Mouse (Mus musculus): ENCODE data around the gene Chil3. TPM values are rescaled to one million over a fixed set of nuclear protein-coding genes. Genes with fewer than 3 reads are reported as not detected.
A peak's percentile ranks its signal among the peaks of the same experiment; 100 is the strongest.
"Not testable (repeated sequence)": the region's sequence is repeated elsewhere in the genome, so short reads cannot be mapped to it uniquely, and the experiment has no call there.

The Chil3 gene
- not detected in 2 replicates for polyA plus RNA-seq (2015; fragmentation: Nextera tagmentation; extraction: Ambion mirVana)

- Histone ChIP-seq H3K4me2 (replicated peaks) (no peak within 1 kb of the TSS), H3K9me3 (no peaks in the 10 kb centered on the region), H3K27me3 (no peaks in the 10 kb centered on the region), H3K36me3 (no peaks in the 10 kb centered on the region), H3K4me3 (no peak within 1 kb of the TSS), H3K4me1 (no peaks in the 10 kb centered on the region), H3K9ac (replicated peaks) (no peak within 1 kb of the TSS), H3K27ac (replicated peaks) (no peak within 1 kb of the TSS)
- 85% methylated on average over 3 of the region's 3 CpGs for WGBS
- no peak for ATAC-seq (replicated peaks)
Measured at GRCm38 (mm10) chr3:106167464-106167863, at the start of gene Chil3. TSS of gene Chil3 (minus strand) at chr3:106167564.

- not testable (repeated sequence) for ATAC-seq (replicated peaks); H3K9me3 ChIP-seq; H3K4me2 ChIP-seq (replicated peaks); H3K27me3 ChIP-seq; H3K4me3 ChIP-seq; H3K4me1 ChIP-seq; H3K36me3 ChIP-seq; H3K27ac ChIP-seq (replicated peaks); H3K9ac ChIP-seq (replicated peaks)
- 61% methylated on average over 1 of the region's 1 CpGs for WGBS
Measured at GRCm38 (mm10) chr3:106198030-106198429, 30.7 kb upstream of the Chil3 start.

GRCm38 (mm10) chr3:106197246-106197645, 29.9 kb upstream of the Chil3 start:
- H3K4me3 ChIP-seq; H3K4me2 ChIP-seq (replicated peaks); H3K9me3 ChIP-seq; H3K27me3 ChIP-seq; H3K27ac ChIP-seq (replicated peaks); H3K4me1 ChIP-seq; ATAC-seq (replicated peaks); H3K36me3 ChIP-seq; H3K9ac ChIP-seq (replicated peaks): not testable (repeated sequence)
- WGBS = 82% methylated on average over 2 of the region's 2 CpGs

GRCm38 (mm10) chr3:106196276-106196675, 28.9 kb upstream of the Chil3 start:
- no peaks in the 10 kb centered on the region; the same call in 1 of the 2 replicates for H3K9me3 ChIP-seq
- ATAC-seq (replicated peaks) = no peak

GRCm38 (mm10) chr3:106195486-106195885, 28.1 kb upstream of the Chil3 start:
- H3K4me2 ChIP-seq (replicated peaks) = no peak overlapping the region
- ATAC-seq (replicated peaks) = no peak

More at GRCm38 (mm10) chr3:106196276-106196675, 28.9 kb upstream of the Chil3 start:
- Histone ChIP-seq H3K27me3 (no peaks in the 10 kb centered on the region), H3K4me1 (no peaks in the 10 kb centered on the region), H3K4me2 (replicated peaks) (no peak overlapping the region), H3K9ac (replicated peaks) (no peak overlapping the region), H3K36me3 (no peaks in the 10 kb centered on the region), H3K27ac (replicated peaks) (no peak overlapping the region), H3K4me3 (no peak overlapping the region)

GRCm38 (mm10) chr3:106187991-106188390, 20.6 kb upstream of the Chil3 start:
- no peaks in the 10 kb centered on the region for H3K36me3 ChIP-seq
- WGBS = 89% methylated on average over 2 of the region's 2 CpGs
- H3K9me3 ChIP-seq = no peaks in the 10 kb centered on the region
- H3K4me1 ChIP-seq = no peaks in the 10 kb centered on the region
- peak; percentile 41; the same call in 1 of the 2 replicates for ATAC-seq (replicated peaks)
- no peaks in the 10 kb centered on the region for H3K27me3 ChIP-seq
- H3K4me2 ChIP-seq (replicated peaks) = no peak overlapping the region
- H3K4me3 ChIP-seq = no peak overlapping the region
- no peak overlapping the region for H3K27ac ChIP-seq (replicated peaks)
- no peak overlapping the region for H3K9ac ChIP-seq (replicated peaks)

More at GRCm38 (mm10) chr3:106195486-106195885, 28.1 kb upstream of the Chil3 start:
- no peaks in the 10 kb centered on the region for H3K27me3 ChIP-seq
- H3K9ac ChIP-seq (replicated peaks) = no peak overlapping the region
- no peak overlapping the region for H3K27ac ChIP-seq (replicated peaks)
- H3K4me1 ChIP-seq = no peaks in the 10 kb centered on the region
- no peaks in the 10 kb centered on the region for H3K36me3 ChIP-seq
- no peaks in the 10 kb centered on the region; the same call in 1 of the 2 replicates for H3K9me3 ChIP-seq
- 90% methylated on average over 12 of the region's 12 CpGs for WGBS
- no peak overlapping the region for H3K4me3 ChIP-seq

- Histone ChIP-seq H3K27me3 (no peaks in the 10 kb centered on the region), H3K36me3 (no peaks in the 10 kb centered on the region), H3K9ac (replicated peaks) (no peak overlapping the region), H3K27ac (replicated peaks) (no peak overlapping the region), H3K4me1 (no peaks in the 10 kb centered on the region), H3K4me3 (no peak overlapping the region), H3K4me2 (replicated peaks) (no peak overlapping the region), H3K9me3 (no peaks in the 10 kb centered on the region)
- WGBS = 57% methylated on average over 13 of the region's 13 CpGs
- peak; percentile 35; the same call in 1 of the 2 replicates for ATAC-seq (replicated peaks)
Measured at GRCm38 (mm10) chr3:106177509-106178189, 10.3 kb upstream of the Chil3 start.

- not testable (repeated sequence) for ATAC-seq (replicated peaks); H3K4me2 ChIP-seq (replicated peaks); H3K4me1 ChIP-seq; H3K4me3 ChIP-seq; H3K27me3 ChIP-seq; H3K9ac ChIP-seq (replicated peaks); H3K9me3 ChIP-seq; H3K36me3 ChIP-seq; H3K27ac ChIP-seq (replicated peaks)
- WGBS = 51% methylated on average over 2 of the region's 2 CpGs
Measured at GRCm38 (mm10) chr3:106174971-106175370, 7.6 kb upstream of the Chil3 start.

- not testable (repeated sequence) for H3K4me3 ChIP-seq; H3K27me3 ChIP-seq; H3K27ac ChIP-seq (replicated peaks); H3K36me3 ChIP-seq; H3K4me1 ChIP-seq; H3K4me2 ChIP-seq (replicated peaks); ATAC-seq (replicated peaks); H3K9ac ChIP-seq (replicated peaks); H3K9me3 ChIP-seq
- WGBS = 93% methylated on average over 2 of the region's 2 CpGs
Measured at GRCm38 (mm10) chr3:106172506-106172905, 5.1 kb upstream of the Chil3 start.

GRCm38 (mm10) chr3:106171135-106171731, 3.9 kb upstream of the Chil3 start:
- Histone ChIP-seq H3K27ac (replicated peaks) (no peak overlapping the region), H3K27me3 (no peaks in the 10 kb centered on the region), H3K4me2 (replicated peaks) (no peak overlapping the region), H3K9ac (replicated peaks) (no peak overlapping the region), H3K4me1 (no peaks in the 10 kb centered on the region), H3K4me3 (no peak overlapping the region), H3K36me3 (no peaks in the 10 kb centered on the region), H3K9me3 (no peaks in the 10 kb centered on the region)
- ATAC-seq (replicated peaks) = no peak
- 85% methylated on average over 1 of the region's 1 CpGs for WGBS

GRCm38 (mm10) chr3:106170522-106171053, 3.2 kb upstream of the Chil3 start:
- no peaks in the 10 kb centered on the region for H3K36me3 ChIP-seq
- ATAC-seq (replicated peaks) = peak; percentile 32; the same call in 1 of the 2 replicates
- H3K4me1 ChIP-seq = no peaks in the 10 kb centered on the region
- no peak overlapping the region for H3K4me3 ChIP-seq
- no peaks in the 10 kb centered on the region for H3K27me3 ChIP-seq
- WGBS = 71% methylated on average over 1 of the region's 1 CpGs
- no peak overlapping the region for H3K4me2 ChIP-seq (replicated peaks)
- H3K27ac ChIP-seq (replicated peaks) = no peak overlapping the region
- H3K9me3 ChIP-seq = no peaks in the 10 kb centered on the region
- no peak overlapping the region for H3K9ac ChIP-seq (replicated peaks)

- WGBS = 88% methylated on average over 2 of the region's 2 CpGs
- no peaks in the 10 kb centered on the region for H3K27me3 ChIP-seq
- ATAC-seq (replicated peaks) = no peak
- no peak overlapping the region for H3K9ac ChIP-seq (replicated peaks)
- no peaks in the 10 kb centered on the region for H3K36me3 ChIP-seq
- H3K9me3 ChIP-seq = no peaks in the 10 kb centered on the region
- H3K4me1 ChIP-seq = no peaks in the 10 kb centered on the region
- no peak overlapping the region for H3K4me3 ChIP-seq
- H3K4me2 ChIP-seq (replicated peaks) = no peak overlapping the region
- H3K27ac ChIP-seq (replicated peaks) = no peak overlapping the region
Measured at GRCm38 (mm10) chr3:106154413-106154812, 13.0 kb downstream of the Chil3 start.
